Mouse (Mus musculus) hindbrain, embryonic 11.5 days (tissue): Measurements from ENCODE around the gene Tulp1. TPM values are rescaled to one million over a fixed set of nuclear protein-coding genes. Genes with fewer than 3 reads are reported as not detected.

Source experiments
- ATAC-seq: fragments of 200-750 bp; cut with Nextera tagmentation; 2 replicates; pipeline ENCODE4 v1.8.0; 2017; ENCODE audit warnings: mild to moderate bottlenecking, moderate TSS enrichment, moderate library complexity; ENCODE audit not compliant: low FRiP score
- DNase-seq: peaks from one replicate; pipeline ENCODE4 v3.0.0-alpha.2; 2015; ENCODE audit warnings: low spot score
- H3K27ac ChIP-seq: fragments of 300-500 bp; sonication (generic); 2 replicates; pipeline ENCODE4 v1.5.1; 2014; ENCODE audit warnings: mild to moderate bottlenecking, low read depth, low read length
- H3K27me3 ChIP-seq: fragments of 300-500 bp; sonication (generic); 2 replicates; pipeline ENCODE4 v1.6.1; 2014; ENCODE audit warnings: mild to moderate bottlenecking, low read length, moderate library complexity, mixed read lengths; ENCODE audit not compliant: control insufficient read depth, insufficient read depth
- H3K36me3 ChIP-seq: fragments of 300-500 bp; sonication (generic); 2 replicates; pipeline ENCODE4 v1.6.1; 2014; ENCODE audit warnings: mild to moderate bottlenecking, low read length, moderate library complexity, mixed read lengths; ENCODE audit not compliant: control insufficient read depth, insufficient read depth
- H3K4me1 ChIP-seq: fragments of 300-500 bp; sonication (generic); replicated peaks from 2 replicates; pipeline ENCODE4 v1.6.1; 2014; ENCODE audit warnings: low read length, mixed read lengths; ENCODE audit not compliant: control insufficient read depth, insufficient read depth
- H3K4me2 ChIP-seq: fragments of 300-500 bp; sonication (generic); replicated peaks from 2 replicates; pipeline ENCODE4 v1.6.1; 2014; ENCODE audit warnings: mild to moderate bottlenecking, low read depth, low read length
- H3K4me3 ChIP-seq: fragments of 300-500 bp; sonication (generic); 2 replicates; pipeline ENCODE4 v1.5.1; 2014; ENCODE audit warnings: low read depth, low read length
- H3K9ac ChIP-seq: fragments of 300-500 bp; sonication (generic); 2 replicates; pipeline ENCODE4 v1.6.1; 2014; ENCODE audit warnings: low read depth, low read length
- H3K9me3 ChIP-seq: fragments of 300-500 bp; sonication (generic); 2 replicates; pipeline ENCODE4 v1.6.1; 2016; ENCODE audit warnings: low read length; ENCODE audit not compliant: control insufficient read depth
- WGBS: fragments of 180-500 bp; shearing (Covaris S2); extraction: QIAGEN DNeasy Blood & Tissue Kit; methylation state at CpG from one replicate; pipeline ENCODE4 v1.1.7; 2014; 5-methylcytosine and 5-hydroxymethylcytosine counted together
- polyA plus RNA-seq: library from polyadenylated mRNA; unstranded; fragments of >200 nt; fragmentation: Nextera tagmentation; extraction: Ambion mirVana; gene quantifications from 2 replicates; pipeline ENCODE4 v1.2.1, GENCODE M21; 2014

The Tulp1 gene
- polyA plus RNA-seq, 1 experiment from 2014 or later, result 2.9 TPM

DNA sequence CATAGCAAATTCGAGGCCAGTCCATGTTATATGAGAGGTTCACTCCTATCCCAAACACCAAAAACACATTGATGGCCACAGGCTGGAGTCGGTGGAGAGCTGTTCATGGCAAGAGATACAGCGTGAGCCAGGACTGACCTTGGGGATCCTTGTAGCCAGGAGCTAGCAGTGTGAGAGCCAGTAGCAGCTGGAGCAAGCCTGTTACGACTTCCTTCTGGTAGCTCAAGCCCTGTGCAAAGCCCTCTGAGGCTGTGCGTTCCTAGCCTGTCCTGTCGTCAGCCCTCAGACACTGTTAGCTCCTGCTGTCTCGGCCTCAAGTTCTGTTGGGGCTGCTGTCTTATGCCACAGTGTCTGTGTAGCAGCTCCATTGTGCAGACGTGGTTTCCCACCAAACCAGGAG, 41.2 kb downstream of the Tulp1 start:
- Histone ChIP-seq H3K9ac (no peak overlapping the region), H3K9me3 (no peaks in the 10 kb centered on the region), H3K36me3 (no peaks in the 10 kb centered on the region), H3K27ac (no peak overlapping the region), H3K4me3 (no peak overlapping the region), H3K4me2 (no peak overlapping the region), H3K27me3 (no peaks in the 10 kb centered on the region), H3K4me1 (peaks cover 2% of the 10 kb centered on the region; the same call in 1 of the 2 replicates)
- no peak for DNase-seq
- 93% methylated on average over 8 of the region's 8 CpGs for WGBS
- ATAC-seq, result no peak

DNA sequence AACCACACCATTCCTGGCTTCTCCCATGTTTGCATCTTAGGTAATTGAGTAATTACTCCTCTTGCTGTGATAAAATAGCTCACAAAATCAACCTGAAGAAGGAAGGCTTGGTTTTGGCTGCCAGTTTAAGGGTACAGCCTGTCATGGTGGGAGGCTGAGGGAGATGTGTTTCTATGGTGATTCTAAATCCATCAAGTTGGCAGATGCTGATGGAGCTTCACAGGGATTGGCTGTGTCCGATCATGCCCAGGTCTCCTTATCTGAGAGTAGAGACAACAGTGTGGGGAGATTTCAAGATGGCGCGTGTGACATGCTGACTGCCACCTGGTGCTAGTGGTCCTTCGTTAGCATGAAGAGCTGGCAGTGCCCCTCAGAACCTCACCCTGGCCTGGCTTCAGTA, 43.3 kb downstream of the Tulp1 start:
- no peak for DNase-seq
- no peaks in the 10 kb centered on the region for H3K4me1 ChIP-seq
- H3K9me3 ChIP-seq, result no peaks in the 10 kb centered on the region
- H3K27me3 ChIP-seq, result no peaks in the 10 kb centered on the region
- H3K4me3 ChIP-seq, result no peak overlapping the region
- no peak overlapping the region for H3K9ac ChIP-seq
- ATAC-seq, result no peak
- H3K27ac ChIP-seq, result no peak overlapping the region
- H3K36me3 ChIP-seq, result peaks cover 4% of the 10 kb centered on the region; the same call in 1 of the 2 replicates
- H3K4me2 ChIP-seq, result no peak overlapping the region
- 95% methylated on average over 4 of the region's 4 CpGs for WGBS

DNA sequence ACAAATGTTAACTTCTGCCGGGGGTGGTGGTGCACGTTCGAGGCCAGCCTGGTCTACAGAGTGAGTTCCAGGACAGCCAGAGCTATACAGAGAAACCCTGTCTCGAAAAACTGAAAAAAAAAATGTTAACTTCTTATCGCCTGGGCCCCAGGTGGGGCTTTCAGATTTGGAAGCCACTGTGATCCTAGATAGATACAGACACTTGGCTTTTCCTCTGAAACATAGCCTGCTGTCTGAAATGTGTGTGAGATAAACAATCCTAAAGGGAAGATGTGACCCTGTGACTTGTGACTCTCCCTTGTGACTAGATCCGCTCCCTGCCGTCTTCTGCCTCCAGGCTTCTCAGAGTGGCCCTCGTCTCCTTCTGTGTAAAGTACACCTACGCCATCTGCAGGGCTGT, 47.3 kb downstream of the Tulp1 start:
- DNase-seq, result no peak
- ATAC-seq, result no peak
- Histone ChIP-seq H3K27ac (no peak overlapping the region), H3K9me3 (no peaks in the 10 kb centered on the region), H3K27me3 (no peaks in the 10 kb centered on the region), H3K4me3 (no peak overlapping the region), H3K36me3 (peaks cover 4% of the 10 kb centered on the region; the same call in 1 of the 2 replicates), H3K4me2 (no peak overlapping the region), H3K9ac (no peak overlapping the region), H3K4me1 (0 out of 2 replicates have a peak, but pooled peaks cover 3% of the 10 kb centered on the region)
- WGBS, result 87% methylated on average over 9 of the region's 9 CpGs

DNA sequence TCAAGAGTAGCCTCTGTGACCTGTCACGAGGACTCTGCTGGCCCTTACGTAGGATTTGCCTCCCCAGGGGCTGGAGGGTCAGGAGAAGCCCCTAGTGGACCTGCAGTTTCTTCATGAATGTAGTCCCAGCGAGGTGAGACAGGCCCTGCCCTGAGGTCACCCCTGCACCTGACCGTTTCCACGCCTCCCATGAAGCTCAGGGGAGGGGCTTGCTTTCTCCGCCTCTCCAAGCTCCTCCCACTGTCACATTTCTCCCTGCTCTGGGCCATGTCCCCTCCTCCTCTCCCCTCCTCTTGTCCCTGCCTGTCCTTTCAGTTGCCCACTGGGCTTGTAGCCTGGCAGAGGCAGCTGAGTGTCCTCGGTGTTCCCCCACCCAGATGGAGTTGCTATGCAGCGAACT, 47.9 kb downstream of the Tulp1 start:
- H3K4me3 ChIP-seq, result no peak overlapping the region
- no peaks in the 10 kb centered on the region for H3K27me3 ChIP-seq
- no peak overlapping the region for H3K4me2 ChIP-seq
- no peaks in the 10 kb centered on the region for H3K9me3 ChIP-seq
- 0 out of 2 replicates have a peak, but pooled peaks cover 3% of the 10 kb centered on the region for H3K4me1 ChIP-seq
- no peak for DNase-seq
- H3K27ac ChIP-seq, result no peak overlapping the region
- 63% methylated on average over 8 of the region's 8 CpGs for WGBS
- peaks cover 4% of the 10 kb centered on the region; the same call in 1 of the 2 replicates for H3K36me3 ChIP-seq
- H3K9ac ChIP-seq, result no peak overlapping the region
- ATAC-seq, result no peak

DNA sequence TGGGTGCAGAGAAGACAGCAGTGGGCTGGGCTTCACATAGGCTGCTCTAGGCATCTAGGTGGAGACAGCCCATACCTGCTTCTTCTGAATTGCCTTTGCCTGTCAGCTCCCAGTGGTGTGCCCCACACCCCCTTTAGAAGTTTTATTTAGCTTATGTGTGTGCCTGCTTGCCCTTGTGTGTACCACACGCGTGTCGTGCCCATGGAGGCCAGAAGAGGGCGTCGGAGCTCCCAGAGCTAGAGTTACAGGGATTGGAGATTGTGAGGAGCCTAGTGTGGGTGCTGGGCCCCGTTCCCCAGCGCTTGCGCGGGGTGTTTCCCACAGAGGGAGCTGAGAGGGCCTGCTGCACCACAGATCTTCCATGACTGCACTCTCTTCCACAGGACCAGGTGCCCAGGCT, 48.5 kb downstream of the Tulp1 start:
- Histone ChIP-seq H3K4me3 (no peak overlapping the region), H3K27me3 (no peaks in the 10 kb centered on the region), H3K36me3 (peaks cover 4% of the 10 kb centered on the region; the same call in 1 of the 2 replicates), H3K4me2 (no peak overlapping the region), H3K9ac (no peak overlapping the region), H3K4me1 (0 out of 2 replicates have a peak, but pooled peaks cover 3% of the 10 kb centered on the region), H3K27ac (no peak overlapping the region), H3K9me3 (no peaks in the 10 kb centered on the region)
- WGBS, result 89% methylated on average over 9 of the region's 9 CpGs
- ATAC-seq, result no peak
- DNase-seq, result no peak

DNA sequence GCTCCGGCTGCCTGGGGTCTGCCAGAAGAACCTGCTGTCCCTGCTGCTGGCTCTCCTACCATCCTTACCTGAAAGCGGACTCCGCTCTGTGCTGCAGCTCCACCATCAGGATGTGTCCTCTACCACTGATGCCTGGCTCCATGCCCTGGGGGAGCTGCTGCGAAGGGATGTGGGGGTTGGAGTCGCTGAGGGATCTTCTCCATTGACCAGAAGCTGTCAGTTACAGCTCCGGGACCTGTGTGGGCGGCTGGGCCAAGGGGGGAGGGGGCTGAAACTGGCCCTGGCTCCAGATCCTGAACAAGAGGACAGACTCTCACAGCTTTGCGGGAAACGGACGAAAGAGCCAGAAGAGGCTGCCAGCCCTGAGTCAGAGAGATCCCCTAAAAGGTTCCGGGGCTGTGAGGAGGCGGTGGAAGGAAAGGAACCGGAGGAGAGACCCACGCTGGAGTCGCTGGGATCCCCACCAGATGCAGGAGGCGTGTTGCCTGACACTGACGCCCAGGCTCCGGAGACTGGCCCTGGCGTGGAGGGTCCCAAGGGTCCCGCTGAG, 49.3 kb downstream of the Tulp1 start:
- no peak for ATAC-seq
- Histone ChIP-seq H3K4me1 (0 out of 2 replicates have a peak, but pooled peaks cover 3% of the 10 kb centered on the region), H3K27ac (no peak overlapping the region), H3K4me3 (no peak overlapping the region), H3K36me3 (peaks cover 4% of the 10 kb centered on the region; the same call in 1 of the 2 replicates), H3K4me2 (no peak overlapping the region), H3K9me3 (no peaks in the 10 kb centered on the region), H3K9ac (no peak overlapping the region), H3K27me3 (no peaks in the 10 kb centered on the region)
- WGBS, result 76% methylated on average over 20 of the region's 20 CpGs
- no peak for DNase-seq

DNA sequence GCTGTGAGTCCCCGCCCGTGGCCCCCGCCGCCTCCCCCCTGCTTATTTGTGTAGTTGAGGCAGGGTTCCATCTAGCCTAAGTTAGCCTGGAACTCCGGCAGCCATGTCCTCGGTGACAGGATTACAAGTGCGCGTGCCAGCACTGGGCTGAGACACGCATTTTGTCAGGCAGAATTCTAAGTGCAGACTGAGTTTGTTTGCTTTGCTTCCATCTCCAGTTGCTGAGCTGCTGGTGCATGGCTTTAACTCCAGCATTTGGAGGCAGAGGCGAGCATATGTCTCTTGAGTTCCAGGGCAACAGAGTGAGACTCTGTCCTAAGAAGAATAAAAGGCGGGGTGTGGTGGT, 51.2 kb downstream of the Tulp1 start:
- under 1% methylated on average over 11 of the region's 11 CpGs for WGBS
- H3K27me3 ChIP-seq, result no peaks in the 10 kb centered on the region
- ATAC-seq (peak; percentile 30; the same call in 1 of the 2 replicates), DNase-seq (no peak)
- peak overlapping the region; percentile 75 for H3K27ac ChIP-seq
- H3K9ac ChIP-seq, result peak overlapping the region; percentile 92
- peak overlapping the region; percentile 81 for H3K4me3 ChIP-seq
- 0 out of 2 replicates have a peak, but pooled peaks cover 3% of the 10 kb centered on the region for H3K4me1 ChIP-seq
- H3K4me2 ChIP-seq, result peak overlapping the region; percentile 94
- peaks cover 4% of the 10 kb centered on the region; the same call in 1 of the 2 replicates for H3K36me3 ChIP-seq
- no peaks in the 10 kb centered on the region for H3K9me3 ChIP-seq

DNA sequence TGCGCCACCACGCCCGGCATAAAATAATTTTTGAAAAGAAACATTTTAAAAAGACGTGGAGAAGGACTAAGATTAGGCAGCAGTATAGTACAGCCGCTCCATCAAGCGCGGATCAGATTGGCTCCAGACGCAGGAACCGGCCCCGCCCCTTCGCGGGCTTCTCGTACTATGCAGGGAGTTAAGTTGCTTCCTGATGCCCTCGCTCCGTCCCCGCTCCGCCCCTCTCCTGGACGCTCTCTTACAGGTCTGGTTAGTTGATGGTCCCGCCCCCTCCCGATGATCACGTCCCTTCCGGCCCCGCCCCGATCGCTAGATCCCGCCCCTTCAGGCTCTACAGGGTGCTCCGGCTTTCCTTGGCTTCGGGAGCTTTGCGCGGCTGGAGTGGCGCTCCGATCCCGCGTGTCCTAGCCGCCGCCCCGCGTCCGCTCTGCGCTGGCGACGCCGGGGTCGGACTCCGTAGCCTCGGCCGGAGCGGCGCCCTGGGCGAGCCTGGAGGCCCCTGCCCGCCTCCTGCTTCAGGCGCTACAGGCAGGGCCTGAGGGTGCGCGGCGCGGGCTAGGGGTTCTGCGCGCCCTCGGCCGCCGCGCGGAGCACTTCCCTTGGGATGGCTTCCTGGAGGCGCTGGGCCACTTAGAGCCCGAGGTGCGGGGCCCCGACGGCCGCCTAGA, 51.7 kb downstream of the Tulp1 start, which contains the start of gene Fance:
Gene Fance (plus strand): TSS at position 308 of the 668 bp plus-strand sequence.
- Histone ChIP-seq H3K9me3 (no peaks in the 10 kb centered on the region), H3K36me3 (peaks cover 4% of the 10 kb centered on the region; the same call in 1 of the 2 replicates), H3K4me1 (0 out of 2 replicates have a peak, but pooled peaks cover 3% of the 10 kb centered on the region), H3K9ac (peak within 1 kb of the TSS; percentile 92), H3K4me3 (peak within 1 kb of the TSS; percentile 81), H3K27me3 (no peaks in the 10 kb centered on the region), H3K4me2 (peak within 1 kb of the TSS; percentile 94), H3K27ac (peak within 1 kb of the TSS; percentile 75)
- DNase-seq (peak; percentile 99), ATAC-seq (peak; percentile 99)
- WGBS, result under 1% methylated on average over 68 of the region's 69 CpGs
